Mouse (Mus musculus): ENCODE data around the gene Tssk1.

Gene Tssk1

DNA sequence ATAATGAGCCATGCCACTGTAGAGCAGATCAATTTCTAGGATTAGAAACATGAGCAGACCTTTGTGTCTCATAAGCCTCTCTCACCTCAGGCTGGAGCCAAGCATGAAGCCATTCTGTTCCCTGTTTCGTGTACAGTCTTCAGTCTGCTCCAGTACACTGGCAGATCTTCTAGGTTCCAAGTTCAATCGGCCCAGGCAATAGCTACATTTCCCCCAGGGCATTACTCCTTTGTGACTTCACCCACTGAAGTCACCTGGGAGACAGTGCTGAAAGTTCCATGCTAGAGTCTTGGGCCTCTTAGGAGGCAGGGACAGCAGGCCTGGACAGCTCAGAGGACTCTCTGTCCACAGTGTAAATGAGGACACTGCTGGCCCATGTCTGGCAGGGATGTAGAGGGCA is at the start of gene Tssk1:
Gene Tssk1, plus strand, starts transcription at position 301 of the 400 bp plus-strand sequence.
- no peak for DNase-seq (ENCODE audit: low read depth)

DNA sequence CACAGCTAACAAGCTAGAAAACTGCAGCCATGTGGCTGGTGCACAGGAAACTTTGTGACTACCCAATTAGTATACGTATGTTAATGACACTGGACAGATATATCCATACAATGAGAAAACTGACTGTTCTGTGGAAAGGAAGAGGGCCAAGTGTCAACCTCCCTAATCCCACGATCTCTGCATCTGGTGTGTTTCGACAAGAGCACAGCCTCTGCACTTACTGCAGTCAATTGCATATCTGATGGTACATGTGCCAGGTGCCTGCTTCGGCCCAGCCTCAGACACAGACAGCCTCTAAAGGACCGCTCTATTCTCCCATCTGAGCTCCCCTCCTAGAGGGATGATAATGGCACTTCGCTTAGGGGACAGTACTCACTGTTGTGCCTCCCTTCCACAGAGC is 45.6 kb upstream of the Tssk1 start:
- no peak for DNase-seq (ENCODE audit: low read depth)

DNA sequence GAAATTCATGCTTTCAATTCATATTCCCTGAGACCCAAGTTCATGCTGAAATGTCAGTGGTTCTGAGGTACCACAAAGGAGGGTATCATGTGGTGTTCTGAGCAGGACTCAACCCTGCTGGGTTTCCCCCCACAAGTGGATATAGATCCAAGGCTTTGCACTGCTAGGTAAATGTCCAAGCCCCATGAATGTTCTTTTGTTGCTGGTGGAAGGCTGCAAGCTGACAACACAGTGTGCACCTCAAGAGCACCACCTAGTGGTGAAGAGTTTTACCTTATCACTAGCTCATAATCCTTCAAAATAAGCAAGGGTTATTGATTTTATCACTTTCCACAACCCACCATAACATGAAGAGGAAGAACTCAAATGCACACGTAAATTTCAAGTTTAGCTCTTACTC is 45.1 kb upstream of the Tssk1 start:
- peak; percentile 87 for DNase-seq (ENCODE audit: low read depth)

DNA sequence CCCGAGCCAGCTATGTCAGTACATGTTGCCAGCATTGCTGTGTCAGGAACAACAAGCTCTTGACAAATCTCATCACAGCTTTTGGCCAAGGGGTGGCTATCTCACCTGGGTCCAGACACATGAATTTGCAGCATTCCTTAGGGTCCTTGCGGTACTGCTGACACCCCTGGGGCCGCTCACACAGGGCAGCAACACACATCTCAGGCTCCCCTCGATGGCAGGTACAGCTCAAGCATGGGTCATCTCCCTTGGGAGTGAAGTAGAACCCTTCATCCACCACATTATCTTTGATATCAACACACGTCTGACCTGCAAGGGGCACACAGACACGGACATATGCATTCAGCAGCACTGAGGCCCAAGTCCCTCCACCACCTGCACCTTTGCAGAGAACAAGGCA is 44.5 kb upstream of the Tssk1 start:
- DNase-seq (ENCODE audit: low read depth): no peak

DNA sequence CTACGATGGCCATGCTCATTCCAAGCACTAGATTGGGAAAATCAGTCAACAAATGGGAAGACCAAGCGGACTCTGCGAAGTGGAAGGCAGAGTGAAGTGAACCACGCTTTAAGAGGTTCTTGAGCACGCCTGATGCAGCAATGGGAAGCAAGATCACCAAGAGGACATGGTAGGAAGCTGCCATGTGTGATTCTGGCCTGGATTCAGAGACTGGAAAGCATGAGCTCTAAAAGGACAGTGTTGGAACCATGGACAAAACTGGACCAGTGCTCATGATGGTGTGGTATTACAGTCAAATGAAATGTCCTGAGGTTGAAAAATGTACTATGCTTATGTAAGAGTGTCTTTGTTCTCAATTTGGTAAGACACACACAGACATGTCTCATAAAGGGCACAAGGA is 42.7 kb upstream of the Tssk1 start:
- no peak for DNase-seq (ENCODE audit: low read depth)

DNA sequence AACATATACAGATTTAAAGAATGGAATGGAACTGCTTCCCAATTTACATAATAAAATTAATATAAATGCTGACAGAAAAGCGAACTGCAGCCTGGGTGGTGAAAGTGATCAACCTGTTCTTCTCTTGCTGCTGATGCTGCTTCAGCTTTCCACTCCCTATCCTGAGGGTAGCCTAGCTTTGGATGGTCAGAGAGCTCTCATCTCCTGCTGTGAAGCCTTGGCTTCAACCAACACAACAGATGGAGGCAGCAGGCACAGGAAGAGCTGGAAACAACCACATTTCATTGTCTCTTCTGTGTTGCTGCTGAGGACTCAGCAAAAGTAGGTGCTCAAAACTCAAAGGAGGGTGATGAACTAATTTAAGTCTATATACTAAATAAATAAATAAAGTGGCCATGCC is 42.2 kb upstream of the Tssk1 start:
- no peak for DNase-seq (ENCODE audit: low read depth)

DNA sequence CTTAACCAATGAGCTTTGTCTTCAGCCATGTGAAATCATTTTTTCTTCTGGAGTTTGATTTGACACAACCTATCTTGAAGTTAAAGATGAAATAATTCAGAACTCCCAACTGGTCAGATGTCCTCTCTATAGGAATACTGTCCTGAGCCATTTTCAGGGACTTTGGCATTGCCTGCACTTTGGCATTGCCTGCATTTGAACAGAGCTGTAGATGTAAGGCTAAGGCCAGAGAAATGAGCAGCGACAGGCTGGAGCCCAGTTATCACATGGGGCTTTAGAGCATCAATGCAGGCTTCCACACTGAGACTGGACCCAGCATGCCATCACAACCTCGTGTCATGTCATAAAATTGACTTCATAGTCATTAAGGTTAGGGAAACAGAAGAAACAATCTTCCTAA is 40.8 kb upstream of the Tssk1 start:
- DNase-seq (ENCODE audit: low read depth): no peak

DNA sequence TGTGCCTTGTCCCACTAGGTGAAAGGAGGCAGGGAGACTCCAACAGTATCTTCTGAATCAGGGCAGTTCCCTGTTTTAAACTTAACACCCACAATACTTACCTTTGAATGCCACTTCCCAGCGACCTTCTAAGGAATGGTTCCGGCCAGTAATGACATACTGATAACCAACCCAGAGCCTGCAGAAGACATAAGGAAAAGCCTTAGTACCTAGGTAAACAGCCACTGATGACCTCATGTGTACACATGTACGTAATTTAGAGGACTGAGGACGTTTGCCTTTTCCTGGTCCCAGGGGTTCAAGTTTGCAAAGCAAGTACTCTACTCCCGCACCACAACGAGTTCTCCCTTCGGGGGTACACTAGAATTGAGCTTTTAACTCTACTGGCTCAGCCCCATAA is 36.9 kb upstream of the Tssk1 start:
- no peak for DNase-seq (ENCODE audit: low read depth)

DNA sequence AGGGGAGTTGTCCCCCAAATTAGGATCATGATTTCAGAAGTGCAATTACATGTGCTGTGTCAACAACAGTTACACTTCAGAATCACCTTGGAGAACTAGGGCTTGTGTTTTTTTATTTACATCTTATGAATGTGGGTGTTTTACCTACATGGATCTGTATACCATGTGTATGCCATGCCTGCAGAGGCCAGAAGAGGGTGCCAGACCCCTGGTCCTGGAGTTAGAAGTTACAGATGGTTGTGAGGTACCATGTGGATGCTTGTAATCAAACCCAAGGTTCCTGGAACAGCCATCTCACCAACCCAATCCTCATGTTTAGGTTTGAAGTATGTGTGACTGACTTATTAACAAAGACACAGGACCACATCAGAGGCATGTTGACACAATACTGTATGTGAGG is 35.4 kb upstream of the Tssk1 start:
- DNase-seq (ENCODE audit: low read depth): peak; percentile 70

DNA sequence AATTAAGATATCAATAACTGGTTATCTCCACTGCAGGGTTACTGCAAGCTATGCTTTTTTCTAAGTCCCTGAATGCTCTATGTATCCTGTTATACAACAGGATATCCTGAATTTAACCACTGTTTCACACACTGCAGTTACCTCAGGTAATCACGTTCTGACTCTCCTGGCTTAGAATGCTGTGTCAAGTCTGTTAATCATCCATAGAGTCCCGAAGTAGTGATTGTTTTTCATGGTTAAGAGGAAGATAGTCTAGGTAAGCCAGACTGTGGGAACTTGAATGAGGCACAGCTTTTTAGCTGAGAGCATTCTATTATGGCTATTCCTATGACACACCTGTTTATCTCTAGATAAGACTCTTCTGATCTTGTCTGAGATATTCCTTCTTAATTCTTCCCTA is 28.7 kb upstream of the Tssk1 start:
- no peak for DNase-seq (ENCODE audit: low read depth)

DNA sequence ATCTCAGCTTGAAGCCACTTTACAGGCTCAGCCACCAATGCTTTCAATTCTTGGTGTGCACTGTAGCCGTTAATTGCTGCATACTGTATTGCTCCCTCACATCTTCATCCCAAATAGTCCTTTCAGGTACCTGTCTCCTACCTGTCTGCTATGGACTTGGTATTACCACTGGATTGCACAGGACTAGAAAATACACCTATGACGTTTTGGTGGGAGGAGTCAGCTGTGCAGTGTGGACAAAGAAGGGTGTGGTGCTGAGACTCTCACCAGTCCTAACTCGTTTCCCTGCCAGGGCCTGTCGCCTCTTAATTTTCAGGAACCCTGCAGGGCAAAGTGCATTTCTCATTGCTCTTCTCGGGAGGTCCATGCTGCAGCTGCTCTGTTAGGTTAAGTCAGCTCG is 28.3 kb upstream of the Tssk1 start:
- no peak for DNase-seq (ENCODE audit: low read depth)

DNA sequence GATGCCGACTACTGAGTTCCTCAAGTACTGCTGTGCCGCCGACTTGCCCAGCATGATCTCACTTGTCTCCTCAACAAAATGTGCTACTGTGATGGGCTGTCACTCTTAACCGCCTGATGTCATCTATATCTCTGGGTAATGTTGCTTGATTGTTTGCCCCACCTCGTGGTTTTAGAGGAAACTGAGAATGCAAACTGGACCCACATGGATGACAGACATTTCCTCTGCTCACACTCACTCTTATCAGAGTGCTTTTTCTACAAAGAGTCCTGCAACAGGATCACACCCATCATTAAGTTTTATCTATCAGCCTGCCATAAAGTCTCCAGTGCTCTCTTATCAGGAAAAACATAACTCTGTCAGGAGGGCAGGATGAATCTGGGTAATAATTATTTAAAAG is 22.8 kb upstream of the Tssk1 start:
- DNase-seq (ENCODE audit: low read depth): no peak

DNA sequence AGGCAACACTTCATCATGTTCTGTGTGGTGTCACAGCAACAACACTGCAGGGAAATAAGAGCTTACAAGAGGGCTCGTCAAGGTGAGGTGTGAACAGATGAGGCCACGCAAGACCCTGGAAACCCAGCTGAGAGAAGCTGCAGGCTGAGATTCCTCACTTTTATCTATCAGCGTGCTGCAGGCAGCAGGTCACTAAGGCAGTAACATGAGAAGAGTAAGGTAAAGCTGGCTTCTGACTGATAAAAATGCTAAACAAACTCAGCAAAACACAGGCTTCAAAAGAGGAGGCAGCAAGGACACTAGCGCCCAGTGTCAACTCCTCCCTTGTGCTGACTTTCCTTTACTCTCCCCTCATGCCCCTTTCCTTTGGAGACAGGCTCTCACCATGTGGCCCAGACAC is 21.0 kb upstream of the Tssk1 start:
- no peak for DNase-seq (ENCODE audit: low read depth)

DNA sequence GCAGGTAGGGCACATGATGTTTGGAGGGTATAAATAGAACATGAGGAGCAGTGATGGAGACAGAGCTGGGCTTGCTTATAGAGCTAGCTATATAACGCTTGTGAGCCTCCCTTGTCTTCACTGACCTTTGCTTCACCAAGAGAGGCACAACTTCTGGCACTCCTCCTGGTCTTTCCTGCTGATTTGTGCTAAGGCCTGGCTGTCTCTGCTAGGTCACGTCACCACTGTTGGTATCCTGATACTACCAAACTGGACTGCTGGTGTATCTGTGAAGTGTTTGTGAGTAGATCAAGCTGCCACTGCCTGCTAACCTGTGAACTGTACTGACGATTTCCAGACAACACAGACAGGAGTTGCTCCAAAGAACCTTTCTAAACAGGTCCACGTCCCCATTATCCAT is 18.8 kb upstream of the Tssk1 start:
- no peak for DNase-seq (ENCODE audit: low read depth)

DNA sequence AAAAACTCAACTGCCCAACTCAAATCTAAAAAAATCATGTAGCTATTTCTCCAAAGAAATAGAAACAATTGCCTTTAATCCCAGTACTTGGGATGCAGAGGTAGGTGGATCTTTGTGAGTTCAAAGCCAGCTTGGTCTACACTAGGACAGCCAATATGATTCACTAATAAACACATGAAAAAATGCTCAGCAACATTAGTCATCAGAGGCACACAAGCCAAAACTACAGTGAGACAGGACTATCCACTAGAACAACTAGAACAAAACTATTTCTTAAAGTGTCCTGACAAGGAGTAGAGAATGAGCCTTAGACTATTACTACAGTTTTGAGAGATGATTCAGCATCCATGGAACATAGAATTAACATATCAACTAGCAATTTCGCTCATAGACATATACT is 17.9 kb upstream of the Tssk1 start:
- peak; percentile 62 for DNase-seq (ENCODE audit: low read depth)

DNA sequence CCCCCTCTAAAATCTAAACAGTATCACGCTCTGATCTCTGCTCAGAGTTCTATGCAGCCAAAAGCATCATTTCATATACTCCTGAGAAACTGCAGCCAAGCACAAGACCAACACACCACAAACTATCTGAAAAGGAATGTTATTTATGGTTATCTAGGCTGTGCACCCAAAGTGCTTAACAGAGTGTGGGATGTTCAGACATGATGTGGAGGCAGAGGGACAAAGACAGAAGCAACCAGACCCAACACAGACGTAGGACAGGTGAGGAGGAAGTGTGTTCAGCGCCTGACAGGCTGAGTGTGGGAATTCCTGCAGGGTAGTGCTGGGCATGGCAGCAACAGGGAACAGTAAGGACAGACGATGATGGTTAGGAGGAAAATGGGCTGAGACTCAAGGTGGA is 14.5 kb upstream of the Tssk1 start:
- no peak for DNase-seq (ENCODE audit: low read depth)

DNA sequence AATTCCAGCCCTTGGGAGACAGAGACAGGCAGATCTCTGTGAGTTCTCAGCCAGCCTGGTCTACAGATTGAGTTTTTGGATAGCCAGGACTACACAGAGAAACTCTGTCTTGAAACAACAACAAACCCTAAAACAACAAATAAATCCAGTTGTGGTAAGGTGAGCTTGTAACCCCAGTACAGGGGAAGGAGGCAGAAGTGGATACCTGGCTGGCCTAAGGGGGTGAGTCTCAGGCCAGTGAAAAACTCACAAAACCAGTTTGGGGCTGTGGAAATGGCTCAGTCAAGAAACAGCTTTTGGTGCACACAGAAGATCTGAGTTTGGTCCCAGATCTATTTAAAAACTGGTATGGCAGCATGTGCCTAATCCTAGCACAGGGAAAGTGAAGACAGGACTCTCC is 11.8 kb upstream of the Tssk1 start:
- no peak for DNase-seq (ENCODE audit: low read depth)

DNA sequence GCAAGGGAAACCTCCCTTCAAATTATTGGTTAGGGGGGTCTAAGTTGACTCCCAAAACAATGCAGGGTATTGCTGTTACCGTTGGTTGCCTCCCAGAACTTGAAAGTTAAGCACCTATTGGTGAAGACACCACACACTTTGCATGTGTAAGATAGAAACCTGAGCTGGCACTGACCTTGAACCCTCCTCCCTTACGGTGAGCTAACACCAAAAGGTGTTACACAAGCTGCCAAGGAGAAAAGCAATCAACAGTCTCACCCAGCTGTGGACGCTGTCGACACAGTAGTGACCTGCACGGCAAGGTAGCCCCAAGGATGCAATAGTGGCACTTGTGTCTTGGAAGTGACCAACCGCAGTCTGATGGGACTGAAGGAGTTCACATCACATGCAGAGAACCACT is 9.9 kb upstream of the Tssk1 start:
- no peak for DNase-seq (ENCODE audit: low read depth)

DNA sequence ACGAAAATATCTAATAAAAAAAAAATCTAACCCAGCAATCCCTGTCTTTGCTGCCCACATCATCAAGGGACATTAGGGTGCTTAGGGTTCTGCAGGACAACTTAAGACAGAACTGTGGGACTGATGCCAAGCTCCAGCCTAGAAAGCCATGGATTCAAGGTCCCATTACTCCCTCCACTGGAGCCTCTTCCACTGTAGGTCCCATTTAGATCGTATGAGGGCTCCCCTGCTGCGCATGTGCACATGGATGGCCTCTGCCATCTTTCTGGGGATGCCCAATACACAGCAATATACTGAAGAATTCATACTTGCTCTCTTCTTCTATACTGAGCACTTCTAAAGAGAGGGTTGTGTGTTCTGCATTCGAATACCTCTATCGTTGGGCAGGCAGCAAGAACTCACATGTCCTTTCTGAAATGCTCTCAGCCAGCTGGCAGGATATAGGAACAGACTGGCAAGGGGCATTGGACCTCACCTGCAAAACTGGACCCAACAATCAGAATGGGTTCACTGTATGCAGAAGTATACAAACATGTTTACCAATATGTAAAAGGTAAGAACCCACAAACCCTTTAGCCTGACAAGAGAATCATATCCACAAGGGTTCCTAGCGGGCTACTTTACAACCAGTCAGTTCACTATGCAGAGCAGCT is 4.2 kb upstream of the Tssk1 start:
- no peak for DNase-seq (ENCODE audit: low read depth)

DNA sequence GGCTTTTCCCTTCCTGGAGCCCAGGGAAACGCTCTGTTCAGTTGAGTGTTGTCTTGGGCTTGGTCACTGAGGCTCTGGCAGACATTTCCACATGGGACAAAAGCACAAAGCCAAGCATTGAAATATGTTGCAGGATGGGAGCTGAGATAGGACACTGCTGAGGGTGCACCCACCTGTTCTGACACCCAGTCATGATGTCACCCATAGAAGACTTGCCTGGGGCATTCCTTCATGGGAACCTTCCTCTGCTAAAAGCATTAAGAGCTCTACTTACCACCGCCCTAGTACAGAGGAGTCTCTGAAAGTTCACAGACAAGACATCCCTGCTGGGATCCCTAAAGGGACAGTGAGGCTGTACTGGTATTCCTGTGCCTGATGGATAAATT is 3.7 kb upstream of the Tssk1 start:
- peak; percentile 7 for DNase-seq (ENCODE audit: low read depth)

DNA sequence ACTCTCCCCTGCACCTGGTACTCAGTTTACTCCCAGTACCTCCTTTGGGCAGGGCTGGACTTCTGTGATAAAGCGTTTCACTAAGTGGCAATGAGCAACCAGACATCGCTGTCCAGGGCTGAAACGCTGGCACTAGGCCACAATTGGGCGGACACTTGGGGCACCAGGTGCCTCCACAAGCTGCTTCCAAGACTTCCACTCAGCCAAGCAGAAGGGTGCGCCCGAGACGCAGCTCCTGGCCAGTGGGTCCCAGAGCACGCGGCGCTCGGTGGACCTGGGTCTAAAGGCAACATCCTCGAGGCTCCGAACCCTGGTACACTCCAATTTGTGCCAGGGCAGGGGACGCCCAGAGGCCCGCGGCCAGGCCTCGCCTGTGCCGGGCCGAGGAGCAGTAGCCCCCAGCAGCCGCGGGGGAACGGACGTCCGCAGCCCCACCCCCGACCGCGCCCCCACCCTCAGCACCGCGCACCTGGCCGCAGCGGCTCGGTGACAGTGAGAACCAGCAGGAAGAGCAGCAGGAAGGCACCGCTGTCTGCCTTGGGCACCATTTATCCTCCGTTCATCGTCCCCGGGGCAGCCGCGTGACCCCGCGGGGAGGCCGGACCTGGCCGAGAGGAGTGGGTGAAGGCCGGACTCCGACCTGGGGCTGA is 3.0 kb upstream of the Tssk1 start:
- peak; percentile 88 for DNase-seq (ENCODE audit: low read depth)

DNA sequence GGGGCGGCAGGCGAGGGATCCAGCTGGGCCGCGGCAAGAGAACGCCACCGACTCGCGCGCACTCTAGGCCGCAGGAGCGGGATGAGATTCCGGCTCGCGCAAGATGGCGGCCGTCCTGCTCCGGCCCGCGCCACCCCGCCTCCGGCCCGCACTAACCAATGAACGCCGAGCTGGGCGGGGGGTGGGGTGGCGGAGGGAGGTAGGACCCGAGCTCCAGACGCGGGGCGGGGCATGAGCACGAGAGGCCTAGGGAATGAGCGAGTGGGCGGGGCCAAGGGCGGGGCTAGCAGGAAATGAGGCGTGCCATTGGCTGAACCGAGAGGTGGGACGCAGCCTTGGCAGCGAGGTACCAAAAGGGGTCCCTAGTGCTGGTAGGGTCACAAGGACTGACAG is 2.5 kb upstream of the Tssk1 start, which contains the start of gene Gm20518:
Gene Gm20518, minus strand, starts transcription at position 105 of the 393 bp plus-strand sequence.
- peak; percentile 100 for DNase-seq (ENCODE audit: low read depth)

DNA sequence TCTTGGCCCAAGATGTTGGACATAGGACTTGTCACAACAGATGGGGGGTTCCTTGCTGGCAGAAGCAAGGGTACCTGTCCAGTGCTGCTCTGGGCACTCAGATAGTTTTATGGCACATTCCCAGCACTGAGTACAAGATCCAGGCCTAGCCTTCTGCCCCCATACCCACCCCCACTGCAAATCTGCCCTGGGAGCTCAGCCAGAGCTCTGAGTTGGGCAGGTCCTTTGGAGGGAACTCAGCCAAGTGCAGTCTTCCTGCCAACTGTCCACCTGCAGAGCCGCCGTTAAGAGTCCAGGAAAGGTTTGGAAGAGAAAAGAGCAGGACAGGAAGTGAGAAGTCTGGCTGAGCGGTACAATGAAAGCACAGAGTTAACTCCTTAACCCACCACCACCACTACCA is 1.4 kb upstream of the Tssk1 start:
- peak; percentile 16 for DNase-seq (ENCODE audit: low read depth)

DNA sequence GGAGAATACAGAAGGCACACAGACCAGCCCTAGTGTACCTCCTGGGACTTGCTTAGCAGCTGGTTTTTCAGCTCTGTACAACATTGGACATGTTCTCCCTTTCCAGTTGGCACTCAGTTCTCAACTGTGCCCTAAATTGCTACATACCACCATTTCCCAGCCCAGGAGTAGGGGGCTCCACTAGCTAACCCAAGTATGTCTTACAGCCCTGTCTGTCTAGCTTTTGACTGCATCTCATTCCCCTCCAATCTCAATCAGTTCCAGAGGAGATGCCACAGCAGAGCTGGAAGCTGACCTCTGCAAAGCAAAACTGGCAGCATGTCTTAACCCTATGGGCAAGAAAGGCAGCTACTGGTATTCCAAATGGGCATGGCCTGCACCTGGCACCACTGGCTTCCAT is 2.1 kb downstream of the Tssk1 start:
- DNase-seq (ENCODE audit: low read depth): no peak
